Mouse (Mus musculus) midbrain, embryonic 16.5 days (tissue): ENCODE measurements around the gene Olfr25. TPM values are rescaled to one million over a fixed set of nuclear protein-coding genes. Genes with fewer than 3 reads are reported as not detected.

Experiments used
- ATAC-seq: fragments of 200-750 bp; cut with Nextera tagmentation; 2 replicates; pipeline ENCODE4 v1.8.0; 2017; ENCODE audit warnings: moderate TSS enrichment
- H3K27ac ChIP-seq: fragments of 300-500 bp; sonication (generic); 2 replicates; pipeline ENCODE4 v1.5.1; 2014; ENCODE audit warnings: mild to moderate bottlenecking, low read length, mixed read lengths
- H3K27me3 ChIP-seq: fragments of 300-500 bp; sonication (generic); 2 replicates; pipeline ENCODE4 v1.6.1; 2014; ENCODE audit warnings: low read depth, low read length, mixed read lengths; ENCODE audit not compliant: control insufficient read depth, insufficient read depth
- H3K36me3 ChIP-seq: fragments of 300-500 bp; sonication (generic); 2 replicates; pipeline ENCODE4 v1.6.1; 2014; ENCODE audit warnings: mild to moderate bottlenecking, low read length, moderate library complexity, mixed read lengths; ENCODE audit not compliant: control insufficient read depth, insufficient read depth
- H3K4me1 ChIP-seq: fragments of 300-500 bp; sonication (generic); 2 replicates; pipeline ENCODE4 v1.6.1; 2014; ENCODE audit warnings: mild to moderate bottlenecking, low read length, mixed read lengths; ENCODE audit not compliant: control insufficient read depth, insufficient read depth
- H3K4me2 ChIP-seq: fragments of 300-500 bp; sonication (generic); 2 replicates; pipeline ENCODE4 v1.6.1; 2014; ENCODE audit warnings: mild to moderate bottlenecking, low read length, mixed read lengths
- H3K4me3 ChIP-seq: fragments of 300-500 bp; sonication (generic); 2 replicates; pipeline ENCODE4 v1.5.1; 2014; ENCODE audit warnings: low read depth, mild to moderate bottlenecking, low read length, moderate library complexity, mixed read lengths
- H3K9ac ChIP-seq: fragments of 300-500 bp; sonication (generic); 2 replicates; pipeline ENCODE4 v1.6.1; 2014; ENCODE audit warnings: low read depth, low read length, mixed read lengths
- H3K9me3 ChIP-seq: fragments of 300-500 bp; sonication (generic); replicated peaks from 2 replicates; pipeline ENCODE4 v1.6.1; 2014; ENCODE audit warnings: mild to moderate bottlenecking, low read length, mixed read lengths; ENCODE audit not compliant: control insufficient read depth, poor library complexity, severe bottlenecking
- WGBS: fragments of 180-500 bp; shearing (Covaris S2); extraction: QIAGEN DNeasy Blood & Tissue Kit; methylation state at CpG from one replicate; pipeline ENCODE4 v1.1.7; 2014; 5-methylcytosine and 5-hydroxymethylcytosine counted together
- polyA plus RNA-seq: library from polyadenylated mRNA; unstranded; fragments of >200 nt; fragmentation: Nextera tagmentation; extraction: Ambion mirVana; gene quantifications from 2 replicates; pipeline ENCODE4 v1.2.1, GENCODE M21; 2015

The Olfr25 gene
- polyA plus RNA-seq: not detected in 2 replicates

DNA sequence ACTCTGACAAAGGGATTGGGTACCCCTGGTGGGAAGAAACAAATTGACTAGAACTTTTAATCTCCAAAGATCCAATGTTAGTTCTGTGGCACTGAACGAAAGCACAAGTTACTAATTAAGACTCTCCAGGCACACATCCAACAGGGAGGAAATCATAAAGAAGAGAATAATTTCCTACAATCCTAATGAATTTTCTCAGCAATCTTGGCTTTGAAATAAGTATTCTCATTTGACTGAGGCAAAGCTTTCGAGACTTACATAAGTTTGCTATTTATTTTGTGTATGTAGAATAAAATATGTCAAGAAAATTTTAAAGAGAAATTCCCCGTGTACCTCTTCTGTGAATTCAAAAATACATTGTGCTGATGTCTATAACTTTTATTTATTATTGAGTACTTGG, at the start of gene Olfr25:
TSS of gene Olfr25 (plus strand) at position 301 of the 400 bp plus-strand sequence.
- Histone ChIP-seq H3K27me3 (no peaks in the 10 kb centered on the region), H3K9me3 (no peaks in the 10 kb centered on the region), H3K4me2 (no peak within 1 kb of the TSS), H3K36me3 (no peaks in the 10 kb centered on the region), H3K4me1 (no peaks in the 10 kb centered on the region), H3K9ac (no peak within 1 kb of the TSS), H3K27ac (no peak within 1 kb of the TSS), H3K4me3 (no peak within 1 kb of the TSS)
- WGBS: 68% methylated on average over 3 of the region's 3 CpGs
- no peak for ATAC-seq

DNA sequence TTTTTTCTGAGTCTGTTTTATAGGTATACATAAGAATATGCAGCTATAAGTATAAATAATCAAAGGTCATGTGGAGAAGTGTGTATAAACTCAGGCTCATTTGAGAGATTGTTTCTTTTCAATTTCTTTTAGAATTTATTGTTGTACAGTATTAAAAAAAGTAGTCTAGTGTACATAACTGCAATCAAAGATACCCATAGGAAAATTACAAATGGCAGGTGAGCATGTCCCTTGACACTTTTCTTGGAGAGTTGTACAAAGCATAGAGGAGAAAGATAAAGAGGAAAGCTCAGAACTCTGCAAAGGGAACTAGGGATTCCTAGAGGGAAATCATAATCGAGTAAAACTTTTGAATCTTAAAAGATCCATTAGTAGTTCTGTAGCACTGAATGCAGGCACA, 38.1 kb upstream of the Olfr25 start, which contains the start of gene Olfr896-ps1:
TSS of gene Olfr896-ps1 (plus strand) at position 301 of the 400 bp plus-strand sequence.
- Histone ChIP-seq H3K36me3 (no peaks in the 10 kb centered on the region), H3K27ac (no peak within 1 kb of the TSS), H3K27me3 (no peaks in the 10 kb centered on the region), H3K4me1 (no peaks in the 10 kb centered on the region), H3K9ac (no peak within 1 kb of the TSS), H3K4me3 (no peak within 1 kb of the TSS), H3K4me2 (no peak within 1 kb of the TSS), H3K9me3 (no peaks in the 10 kb centered on the region)
- WGBS: 91% methylated on average over 1 of the region's 1 CpGs
- no peak for ATAC-seq

DNA sequence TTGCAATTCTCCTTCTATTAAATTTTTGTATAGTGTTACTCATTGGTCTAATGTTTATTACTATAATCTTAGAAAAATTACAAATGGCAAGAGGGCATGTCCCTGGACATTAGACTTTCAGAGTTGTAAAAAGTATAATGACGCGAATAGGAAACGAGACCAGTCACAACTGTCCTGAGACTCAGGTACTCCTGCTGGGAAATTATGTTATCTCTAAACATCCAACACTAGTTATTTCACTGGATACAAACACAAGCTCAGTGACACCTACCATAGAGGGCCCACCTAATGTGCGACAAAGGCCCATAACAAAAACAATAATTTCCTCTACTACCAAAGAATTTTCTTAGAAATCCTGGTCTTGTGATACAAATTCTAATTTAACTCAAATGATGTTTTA, 19.3 kb downstream of the Olfr25 start, which contains the start of gene Olfr898:
TSS of gene Olfr898 (plus strand) at position 301 of the 400 bp plus-strand sequence.
- ATAC-seq: no peak
- Histone ChIP-seq H3K9ac (no peak within 1 kb of the TSS), H3K4me1 (no peaks in the 10 kb centered on the region), H3K4me2 (no peak within 1 kb of the TSS), H3K4me3 (no peak within 1 kb of the TSS), H3K27ac (no peak within 1 kb of the TSS), H3K36me3 (no peaks in the 10 kb centered on the region), H3K27me3 (no peaks in the 10 kb centered on the region), H3K9me3 (no peaks in the 10 kb centered on the region)
- WGBS: 95% methylated on average over 4 of the region's 4 CpGs

DNA sequence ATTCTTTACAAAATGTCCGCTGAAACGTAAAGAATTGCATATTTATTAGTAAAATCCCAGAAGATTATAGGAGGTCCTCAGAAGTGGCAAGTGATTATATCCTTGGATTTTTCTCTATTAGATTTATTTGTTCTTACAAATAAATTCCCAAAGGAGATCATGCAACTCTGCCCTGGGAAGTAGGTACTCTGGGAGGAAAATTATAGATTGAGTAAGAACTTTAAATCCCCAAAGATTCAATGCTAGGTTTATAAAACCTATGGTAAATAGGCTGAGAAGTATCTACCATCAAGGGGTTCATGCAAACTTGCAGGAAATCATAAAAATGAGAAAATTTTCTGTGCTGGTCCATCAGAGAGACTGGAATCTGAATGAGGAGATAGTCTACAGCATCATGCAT, 37.7 kb downstream of the Olfr25 start, which contains the start of gene Olfr250:
TSS of gene Olfr250 (plus strand) at position 301 of the 400 bp plus-strand sequence.
- Histone ChIP-seq H3K27me3 (no peaks in the 10 kb centered on the region), H3K36me3 (no peaks in the 10 kb centered on the region), H3K9me3 (no peaks in the 10 kb centered on the region), H3K9ac (no peak within 1 kb of the TSS), H3K4me1 (no peaks in the 10 kb centered on the region), H3K27ac (no peak within 1 kb of the TSS), H3K4me3 (no peak within 1 kb of the TSS), H3K4me2 (no peak within 1 kb of the TSS)
- ATAC-seq: no peak
- WGBS: 75% methylated on average over 2 of the region's 2 CpGs

DNA sequence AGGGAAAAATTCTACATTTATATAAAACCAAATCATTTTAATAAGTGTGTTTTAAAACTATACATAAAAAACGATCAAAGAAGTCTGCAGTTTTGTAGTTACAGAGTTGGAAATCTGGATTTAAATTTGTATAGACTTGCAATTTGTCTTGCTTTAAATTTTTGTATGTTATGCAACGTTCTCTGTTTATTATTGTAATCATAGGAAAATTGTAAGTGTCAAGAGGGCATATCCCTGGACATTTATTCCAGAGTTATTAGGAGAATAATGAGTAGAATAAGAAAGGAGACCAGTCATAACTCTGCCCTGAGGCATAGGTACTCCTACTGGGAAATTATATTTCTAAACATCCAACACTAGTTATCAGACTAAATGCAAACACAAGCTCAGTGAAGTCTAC, 47.9 kb downstream of the Olfr25 start, which contains the start of gene Olfr251:
TSS of gene Olfr251 (plus strand) at position 301 of the 400 bp plus-strand sequence.
- H3K4me3 ChIP-seq: no peak within 1 kb of the TSS
- 0 out of 2 replicates have a peak, but pooled peaks cover 2% of the 10 kb centered on the region for H3K9me3 ChIP-seq
- H3K27ac ChIP-seq: no peak within 1 kb of the TSS
- H3K36me3 ChIP-seq: no peaks in the 10 kb centered on the region
- no peak within 1 kb of the TSS for H3K4me2 ChIP-seq
- whole genome bisulfite sequencing: 73% methylated on average over 2 of the region's 2 CpGs
- H3K27me3 ChIP-seq: no peaks in the 10 kb centered on the region
- H3K4me1 ChIP-seq: no peaks in the 10 kb centered on the region
- no peak within 1 kb of the TSS for H3K9ac ChIP-seq
- no peak for ATAC-seq

Other genes starting within 250 kb of the Olfr25 start
- not detected in 2 replicates for gene Olfr887, start 245.0 kb upstream of the Olfr25 start, polyA plus RNA-seq
- not detected in 2 replicates for gene Olfr888, start 220.9 kb upstream of the Olfr25 start, polyA plus RNA-seq
- gene Olfr889, start 213.9 kb upstream of the Olfr25 start, polyA plus RNA-seq: 0.03 and 0.07 TPM in 2 replicates
- not detected in 2 replicates for gene Olfr890, start 186.5 kb upstream of the Olfr25 start, polyA plus RNA-seq
- gene Olfr891, start 148.2 kb upstream of the Olfr25 start, polyA plus RNA-seq: not detected in 2 replicates
- gene Olfr893, start 120.7 kb upstream of the Olfr25 start, polyA plus RNA-seq: not detected in 2 replicates
- not detected in 2 replicates for gene Olfr894, start 111.0 kb upstream of the Olfr25 start, polyA plus RNA-seq
- gene Olfr143, start 76.3 kb upstream of the Olfr25 start, polyA plus RNA-seq: not detected in 2 replicates
- gene Olfr895, start 61.2 kb upstream of the Olfr25 start, polyA plus RNA-seq: not detected in 2 replicates
- gene Olfr896-ps1, start 38.0 kb upstream of the Olfr25 start, polyA plus RNA-seq: not detected in 2 replicates
- not detected in 2 replicates for gene Olfr898, start 19.4 kb downstream of the Olfr25 start, polyA plus RNA-seq
- not detected in 2 replicates for gene Olfr250, start 37.8 kb downstream of the Olfr25 start, polyA plus RNA-seq
- not detected in 2 replicates for gene Olfr251, start 48.0 kb downstream of the Olfr25 start, polyA plus RNA-seq
- gene Olfr147, start 72.6 kb downstream of the Olfr25 start, polyA plus RNA-seq: not detected in 2 replicates
- not detected in 2 replicates for gene Olfr901, start 100.4 kb downstream of the Olfr25 start, polyA plus RNA-seq
- not detected in 2 replicates for gene Olfr902, start 118.6 kb downstream of the Olfr25 start, polyA plus RNA-seq
- gene Olfr904, start 134.1 kb downstream of the Olfr25 start, polyA plus RNA-seq: not detected in 2 replicates
- not detected in 2 replicates for gene Olfr905, start 142.0 kb downstream of the Olfr25 start, polyA plus RNA-seq
- gene Olfr906, start 158.0 kb downstream of the Olfr25 start, polyA plus RNA-seq: not detected in 2 replicates
- not detected in 2 replicates for gene Olfr907, start 166.7 kb downstream of the Olfr25 start, polyA plus RNA-seq
- gene Olfr911-ps1, start 192.5 kb downstream of the Olfr25 start, polyA plus RNA-seq: not detected in 2 replicates
- gene Olfr910, start 208.8 kb downstream of the Olfr25 start, polyA plus RNA-seq: not detected in 2 replicates